Comparison of ENCODE assay signal across 20 mouse cellular contexts in genomic region chr13:46885759-46886060, GRCm38 (mm10). TPM values are rescaled to one million over a fixed set of nuclear protein-coding genes. Genes with fewer than 3 reads are reported as not detected.
DNase-seq lines count a peak whose midpoint lies in the region; ATAC-seq and TF ChIP-seq lines count a peak whose summit lies in the region.
"Had no signal": no experiment of that assay in that cellular context is flagged by ENCODE, and none has a peak within 500 bp of the region (broad histone marks: within the 10 kb centered on the region; RNA-seq: fewer than 3 reads in every experiment).

No protein-coding gene starts in this region.

- TF ChIP-seq POLR2A in small intestine, adult 2 months (IDR thresholded peaks at IDR 0.05; ENCODE audit: low read depth, low read length): no peak

- no peak for TF ChIP-seq CTCF in gastrocnemius, adult 2 months (IDR thresholded peaks at IDR 0.05)
- no peak for TF ChIP-seq CTCF in heart, postnatal 0 days (IDR thresholded peaks at IDR 0.05; ENCODE audit: low read depth)
- TF ChIP-seq CTCF in lung, embryonic 14.5 days (IDR thresholded peaks at IDR 0.05; ENCODE audit: low read depth): no peak
- TF ChIP-seq CTCF in small intestine, adult 2 months (IDR thresholded peaks at IDR 0.05; ENCODE audit: extremely low read depth, insufficient read length, insufficient replicate concordance, low read depth, low read length): no peak

- no peak for TF ChIP-seq EP300 in heart, postnatal 0 days (IDR thresholded peaks at IDR 0.05; ENCODE audit: low read depth)

- WGBS in heart, postnatal 0 days: 26% methylated on average over 5 of the region's 5 CpGs
- 30% methylated on average over 5 of the region's 5 CpGs for WGBS in lung, embryonic 14.5 days
- WGBS in small intestine, adult 2 months: 77% methylated on average over 5 of the region's 5 CpGs

- no peaks in the 10 kb centered on the region for H3K9me3 ChIP-seq in heart, postnatal 0 days (replicated peaks; ENCODE audit: control insufficient read depth, low read length)
- H3K9me3 ChIP-seq in lung, embryonic 14.5 days (ENCODE audit: low read depth, low read length): no peaks in the 10 kb centered on the region
- H3K9me3 ChIP-seq: forebrain, embryonic 13.5 days; limb, embryonic 15.5 days; midbrain, embryonic 13.5 days; stomach, embryonic 15.5 days had no signal

- H3K4me1 ChIP-seq in heart, postnatal 0 days (ENCODE audit: control insufficient read depth, insufficient read depth): peaks cover 66% of the 10 kb centered on the region
- H3K4me1 ChIP-seq in lung, embryonic 14.5 days (ENCODE audit: insufficient read depth): peaks cover 26% of the 10 kb centered on the region
- H3K4me1 ChIP-seq in small intestine, adult 2 months (ENCODE audit: control insufficient read depth, insufficient read depth, insufficient read length, low read length): peaks cover 26% of the 10 kb centered on the region; the same call in 1 of the 2 replicates

- no peak for ATAC-seq in heart, postnatal 0 days (ENCODE audit: insufficient read depth, low read depth)
- ATAC-seq in lung, embryonic 14.5 days (ENCODE audit: insufficient read depth): no peak
- ATAC-seq: forebrain, embryonic 13.5 days; midbrain, embryonic 13.5 days had no signal

- no peaks in the 10 kb centered on the region for H3K27me3 ChIP-seq in heart, postnatal 0 days (ENCODE audit: control insufficient read depth, insufficient read depth, low read length)
- H3K27me3 ChIP-seq in lung, embryonic 14.5 days (ENCODE audit: insufficient read depth, low read length): no peaks in the 10 kb centered on the region
- no peaks in the 10 kb centered on the region for H3K27me3 ChIP-seq in small intestine, adult 2 months (ENCODE audit: control insufficient read depth, insufficient read depth, low read length)
- H3K27me3 ChIP-seq: forebrain, embryonic 13.5 days; limb, embryonic 15.5 days; midbrain, embryonic 13.5 days; stomach, embryonic 15.5 days had no signal

- DNase-seq in gastrocnemius, adult 2 months: no peak
- no peak for DNase-seq in gastrocnemius, postnatal 25 days
- DNase-seq in heart, postnatal 0 days (ENCODE audit: low spot score): no peak
- DNase-seq in heart, postnatal 36 days: no peak
- DNase-seq in lung, embryonic 14.5 days: no peak
- DNase-seq in lung, postnatal 25 days (ENCODE audit: low spot score): no peak
- no peak for DNase-seq in thymus, postnatal 36 days
- DNase-seq: B cell, adult 2 months; cerebellum, postnatal 10 days; kidney, postnatal 14 days; right cerebral cortex, adult 18-20 months; spleen, adult 18-20 months; thymus, postnatal 4 days had no signal

- intact Hi-C loops in gastrocnemius, adult 2 months (cut with DNase I): loop anchor here (5.0 kb wide), 1 partner anchor 42 kb away; the partner anchor contains the start of gene Kif13a
- intact Hi-C loops in heart, postnatal 36 days (cut with DNase I): loop anchor here (1.0 kb wide), 1 partner anchor 44 kb away; the partner anchor contains the start of gene Kif13a

- H3K36me3 ChIP-seq in heart, postnatal 0 days (replicated peaks; ENCODE audit: control insufficient read depth, insufficient read depth, low read length): 0 out of 2 replicates have a peak, but pooled peaks cover 4% of the 10 kb centered on the region
- no peaks in the 10 kb centered on the region for H3K36me3 ChIP-seq in lung, embryonic 14.5 days (ENCODE audit: insufficient read depth)
- H3K36me3 ChIP-seq in small intestine, adult 2 months (ENCODE audit: control insufficient read depth, insufficient read depth, low read length): peaks cover under 1% of the 10 kb centered on the region; the same call in 1 of the 2 replicates
- H3K36me3 ChIP-seq: limb, embryonic 15.5 days; midbrain, embryonic 13.5 days; stomach, embryonic 15.5 days had no signal

- no peak overlapping the region for H3K9ac ChIP-seq in heart, postnatal 0 days (replicated peaks; ENCODE audit: low read depth, low read length)
- H3K9ac ChIP-seq in lung, embryonic 14.5 days: no peak overlapping the region
- H3K9ac ChIP-seq: forebrain, embryonic 13.5 days; limb, embryonic 15.5 days; midbrain, embryonic 13.5 days; stomach, embryonic 15.5 days had no signal

- peak overlapping the region; percentile 39 for H3K4me2 ChIP-seq in heart, postnatal 0 days (ENCODE audit: low read depth, low read length)
- peak overlapping the region; percentile 11; the same call in 1 of the 2 replicates for H3K4me2 ChIP-seq in lung, embryonic 14.5 days
- H3K4me2 ChIP-seq: forebrain, embryonic 13.5 days; limb, embryonic 15.5 days; midbrain, embryonic 13.5 days; stomach, embryonic 15.5 days had no signal

- peak overlapping the region; percentile 80 for H3K27ac ChIP-seq in gastrocnemius, adult 2 months
- H3K27ac ChIP-seq in heart, postnatal 0 days (ENCODE audit: low read depth): peak overlapping the region; percentile 84
- H3K27ac ChIP-seq in lung, embryonic 14.5 days (ENCODE audit: low read depth): peak overlapping the region; percentile 75
- H3K27ac ChIP-seq in small intestine, adult 2 months (ENCODE audit: insufficient read depth, low read depth, low read length): peak overlapping the region; percentile 50
- H3K27ac ChIP-seq: forebrain, embryonic 13.5 days; limb, embryonic 15.5 days; macrophage; midbrain, embryonic 13.5 days; stomach, embryonic 15.5 days had no signal

- H3K4me3 ChIP-seq in gastrocnemius, adult 2 months: no peak overlapping the region
- no peak overlapping the region for H3K4me3 ChIP-seq in heart, postnatal 0 days (ENCODE audit: low read depth, low read length)
- H3K4me3 ChIP-seq in lung, embryonic 14.5 days (ENCODE audit: low read depth, low read length): no peak overlapping the region
- H3K4me3 ChIP-seq in small intestine, adult 2 months (ENCODE audit: low read depth, low read length): no peak overlapping the region
- H3K4me3 ChIP-seq: forebrain, embryonic 13.5 days; limb, embryonic 15.5 days; midbrain, embryonic 13.5 days; myocyte; stomach, embryonic 15.5 days had no signal

RNA-seq across cellular contexts. Expression of gene Kif13a, which starts 44.0 kb away (rescaled TPM):
- 10 to 100 TPM; 90.6 to 92.3 TPM for total RNA-seq in gastrocnemius, adult 2 months (2021)
- 10 to 100 TPM; 66.5 to 70.1 TPM for total RNA-seq in gastrocnemius, postnatal 25 days (2021)
- 48.7 and 81.8 TPM in 2 replicates for total RNA-seq in heart, postnatal 0 days (2014; rRNA removed; ENCODE audit: low replicate concordance)
- 29.8 and 36.7 TPM in 2 replicates for polyA plus RNA-seq in heart, postnatal 0 days (2015; fragmentation: Nextera tagmentation; extraction: Ambion mirVana)
- 100 to 1,000 TPM; 109 to 112 TPM for total RNA-seq in heart, postnatal 36 days (2021)
- polyA plus RNA-seq in lung, embryonic 14.5 days (2014; fragmentation: Nextera tagmentation; extraction: Ambion mirVana): 35.4 and 40.4 TPM in 2 replicates
- 15.7 and 33.5 TPM in 2 replicates for polyA plus RNA-seq in small intestine, adult 2 months (2012; rRNA removed)
